Mouse (Mus musculus) G1E (cell line): ENCODE results near the gene Unc13b. TPM values are rescaled to one million over a fixed set of nuclear protein-coding genes. Genes with fewer than 3 reads are reported as not detected.
"Not testable (repeated sequence)": the region's sequence is repeated elsewhere in the genome, so short reads cannot be mapped to it uniquely, and the experiment has no call there.

Source experiments
- ATAC-seq: 2 replicates; pipeline ENCODE4 v1.8.0; 2016; ENCODE audit warnings: mild to moderate bottlenecking; ENCODE audit not compliant: insufficient number of reproducible peaks, poor library complexity, low FRiP score, severe bottlenecking; ENCODE audit errors: extremely low read depth
- DNase-seq: peaks from one replicate; pipeline ENCODE4 v3.0.0; 2012; ENCODE audit warnings: low spot score
- H3K27me3 ChIP-seq: 2 replicates; pipeline ENCODE4 v1.6.1; 2012; ENCODE audit warnings: mild to moderate bottlenecking, low read length, inconsistent platforms; ENCODE audit not compliant: insufficient read depth
- H3K36me3 ChIP-seq: replicated peaks from 2 replicates; pipeline ENCODE3; 2012; ENCODE audit warnings: mild to moderate bottlenecking, inconsistent platforms
- H3K4me1 ChIP-seq: 2 replicates; pipeline ENCODE4 v1.6.1; 2012; ENCODE audit warnings: low read depth, low read length, inconsistent platforms, mixed read lengths; ENCODE audit not compliant: insufficient read depth
- H3K4me3 ChIP-seq: 2 replicates; pipeline ENCODE4 v1.5.1; 2012; ENCODE audit warnings: low read depth, mild to moderate bottlenecking, inconsistent platforms, low read length, moderate library complexity, mixed read lengths
- H3K9me3 ChIP-seq: replicated peaks from 2 replicates; pipeline ENCODE4 v1.6.1; 2012; ENCODE audit warnings: inconsistent platforms
- CTCF ChIP-seq: IDR thresholded peaks from 2 replicates; pipeline ENCODE4 v1.5.1; 2012; ENCODE audit warnings: low read depth, low read length, inconsistent platforms, mixed read lengths
- GATA1 ChIP-seq: IDR thresholded peaks from 2 replicates; pipeline ENCODE4 v1.6.1; 2012; ENCODE audit warnings: borderline replicate concordance, low read length, inconsistent platforms, mixed read lengths
- GATA2 ChIP-seq: IDR thresholded peaks from 2 replicates; pipeline ENCODE4 v1.6.1; 2012; ENCODE audit warnings: low read depth, low read length, inconsistent platforms, borderline replicate concordance
- POLR2AphosphoS5 ChIP-seq: IDR thresholded peaks from 2 replicates; pipeline ENCODE4 v1.6.1; 2012; ENCODE audit warnings: low read depth, low read length, inconsistent platforms; ENCODE audit not compliant: insufficient replicate concordance
- TAL1 ChIP-seq: conservative IDR thresholded peaks from 2 replicates; pipeline ENCODE4 v1.6.1; 2012; ENCODE audit warnings: low read depth, low read length, inconsistent platforms, mixed read lengths
- polyA plus RNA-seq: library from polyadenylated mRNA; stranded (reverse); fragments of >175 nt; gene quantifications from 2 replicates; pipeline ENCODE4 v1.2.3, GENCODE M21; 2012
- total RNA-seq, 2 experiments: library from RNA; stranded (forward) in 1 of 2; stranded (reverse) in 1 of 2; fragments of 200-1000 nt in 1 of 2; fragments of >200 nt in 1 of 2; fragmentation: Nextera tagmentation in 1 of 2; gene quantifications; 2 replicates each; pipeline ENCODE4 v1.2.3; 2014 to 2017

The Unc13b gene
- total and polyA plus RNA-seq, 3 experiments = 0.36 to 5.5 (median 3.9) TPM

GRCm38 (mm10) chr4:43113491-43113890, 54.7 kb downstream of the Unc13b start:
- TF ChIP-seq CTCF = no peak
- TF ChIP-seq TAL1 = no peak
- no peak for TF ChIP-seq GATA2
- TF ChIP-seq POLR2AphosphoS5 = no peak
- Histone ChIP-seq H3K4me1 (peaks cover 38% of the 10 kb centered on the region), H3K9me3 (no peaks in the 10 kb centered on the region), H3K27me3 (no peaks in the 10 kb centered on the region), H3K36me3 (no peaks in the 10 kb centered on the region), H3K4me3 (no peak overlapping the region)
- DNase-seq = no peak
- no peak for ATAC-seq

DNA sequence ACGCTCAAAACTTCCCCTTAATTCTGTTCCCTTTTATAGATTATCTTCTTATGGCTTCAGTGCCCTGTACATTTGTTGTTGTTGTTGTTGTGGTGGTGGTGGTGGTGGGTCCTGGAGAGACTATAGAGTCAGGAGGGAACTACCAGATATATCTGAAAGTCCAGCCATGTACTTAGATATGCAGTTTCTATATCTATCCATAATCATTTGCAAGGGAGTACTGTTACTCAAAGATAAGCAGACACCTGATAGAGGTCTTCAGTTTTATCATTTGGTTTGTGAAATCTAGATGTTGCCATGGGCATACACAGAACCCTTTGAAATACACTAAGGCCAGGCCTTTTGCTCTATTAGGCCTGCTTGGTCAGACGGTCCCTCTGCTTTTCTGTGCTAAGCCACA, 55.8 kb downstream of the Unc13b start:
- Histone ChIP-seq H3K27me3 (no peaks in the 10 kb centered on the region), H3K9me3 (no peaks in the 10 kb centered on the region), H3K36me3 (no peaks in the 10 kb centered on the region), H3K4me1 (peaks cover 38% of the 10 kb centered on the region), H3K4me3 (no peak overlapping the region)
- DNase-seq = no peak
- peak; percentile 78 for ATAC-seq
- TF ChIP-seq POLR2AphosphoS5 = no peak
- peak; percentile 72 for TF ChIP-seq TAL1
- TF ChIP-seq GATA1 = no peak
- TF ChIP-seq CTCF = no peak
- no peak for TF ChIP-seq GATA2

DNA sequence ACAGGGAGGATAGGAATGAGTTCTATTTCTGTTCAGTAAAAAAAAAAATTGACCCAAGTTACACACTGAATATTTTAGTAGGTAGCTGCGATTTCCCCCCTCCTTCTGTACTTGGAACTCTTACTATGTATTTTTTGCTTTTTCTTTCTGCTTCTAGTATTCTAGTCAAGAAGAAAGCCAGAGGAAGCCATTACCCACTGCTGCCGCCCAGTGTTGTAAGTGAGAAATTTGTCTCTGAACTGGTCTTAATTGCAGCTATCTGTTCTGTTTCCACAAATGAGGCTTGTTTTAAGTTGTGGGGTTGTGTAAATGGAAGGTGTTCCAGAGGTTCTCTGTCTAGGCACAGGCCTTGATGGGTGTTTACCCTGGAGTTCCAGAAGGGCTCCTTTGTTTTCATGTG, 56.2 kb downstream of the Unc13b start:
- H3K4me1 ChIP-seq = peaks cover 38% of the 10 kb centered on the region
- H3K27me3 ChIP-seq = no peaks in the 10 kb centered on the region
- no peak for ATAC-seq
- DNase-seq = no peak
- H3K36me3 ChIP-seq = no peaks in the 10 kb centered on the region
- no peak overlapping the region for H3K4me3 ChIP-seq
- no peaks in the 10 kb centered on the region for H3K9me3 ChIP-seq
- TF ChIP-seq GATA1 = no peak
- TF ChIP-seq POLR2AphosphoS5 = no peak
- TF ChIP-seq CTCF = no peak
- TF ChIP-seq GATA2 = no peak
- no peak for TF ChIP-seq TAL1

DNA sequence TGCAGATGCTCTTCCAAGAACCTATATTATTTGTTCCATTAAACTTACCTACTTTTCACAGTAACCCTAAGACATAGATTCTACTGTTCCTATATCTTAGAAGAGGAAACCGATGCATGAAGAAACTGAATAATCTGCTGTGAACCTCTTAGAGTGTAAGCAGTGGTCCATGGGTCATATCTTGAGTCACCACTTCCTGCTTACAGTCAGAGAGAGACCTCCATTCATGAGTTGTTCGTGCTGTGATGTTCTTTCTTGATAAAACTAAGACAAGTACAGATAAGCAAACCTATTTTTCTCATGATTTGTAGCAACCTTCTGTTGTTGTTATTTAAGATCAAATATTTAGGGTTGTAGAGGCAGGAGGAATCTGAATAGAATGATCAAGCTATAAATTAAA, 57.5 kb downstream of the Unc13b start:
- Histone ChIP-seq H3K36me3 (no peaks in the 10 kb centered on the region), H3K27me3 (peaks cover 4% of the 10 kb centered on the region; the same call in 1 of the 2 replicates), H3K4me3 (no peak overlapping the region), H3K4me1 (peaks cover 38% of the 10 kb centered on the region), H3K9me3 (no peaks in the 10 kb centered on the region)
- DNase-seq (no peak), ATAC-seq (peak; percentile 47; the same call in 1 of the 2 replicates)
- TF ChIP-seq CTCF (no peak), GATA2 (no peak), GATA1 (no peak), TAL1 (no peak), POLR2AphosphoS5 (no peak)

DNA sequence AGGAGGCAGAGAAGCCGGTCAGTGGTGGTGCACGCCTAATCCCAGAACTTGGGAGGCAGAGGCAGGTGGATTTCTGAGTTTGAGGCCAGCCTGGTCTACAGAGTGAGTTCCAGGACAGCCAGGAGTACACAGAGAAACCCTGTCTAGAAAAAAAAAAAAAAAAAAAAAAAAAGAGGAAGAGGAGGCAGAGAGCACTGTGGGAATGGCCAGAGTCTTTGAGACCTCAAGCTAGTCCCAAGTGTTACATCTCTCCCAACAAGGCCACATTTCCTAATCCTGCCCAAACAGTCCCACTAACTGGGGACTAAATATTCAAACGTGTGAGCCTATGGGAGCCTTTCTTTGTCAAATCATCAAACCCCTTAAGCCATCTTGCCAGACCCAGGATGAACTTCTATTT, 71.0 kb downstream of the Unc13b start:
- Histone ChIP-seq H3K4me3 (no peak overlapping the region), H3K36me3 (no peaks in the 10 kb centered on the region), H3K27me3 (no peaks in the 10 kb centered on the region), H3K9me3 (no peaks in the 10 kb centered on the region), H3K4me1 (no peaks in the 10 kb centered on the region)
- ATAC-seq (no peak), DNase-seq (no peak)
- TF ChIP-seq POLR2AphosphoS5 = no peak
- no peak for TF ChIP-seq GATA1
- TF ChIP-seq TAL1 = no peak
- no peak for TF ChIP-seq GATA2
- no peak for TF ChIP-seq CTCF

DNA sequence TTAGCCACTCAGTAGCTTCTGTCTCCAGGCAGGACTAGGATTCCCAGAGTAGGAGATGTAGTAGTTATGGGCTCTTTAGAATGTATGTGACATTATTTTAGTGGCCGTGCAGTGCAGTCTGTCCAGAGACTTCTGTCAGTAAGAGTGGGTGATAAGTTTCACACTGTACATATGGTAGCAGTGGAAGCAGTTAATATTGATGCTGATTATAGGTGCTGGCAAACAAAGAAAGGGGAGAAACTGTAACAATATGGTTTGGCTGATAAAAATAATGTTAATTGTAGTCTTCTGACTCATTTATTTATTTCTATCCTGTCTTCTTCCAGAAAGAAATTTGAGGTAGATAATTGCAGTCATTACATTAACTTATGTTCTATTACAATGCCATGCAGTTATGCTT, 83.9 kb downstream of the Unc13b start:
- no peak overlapping the region for H3K4me3 ChIP-seq
- no peak for ATAC-seq
- no peak for DNase-seq
- peaks cover 8% of the 10 kb centered on the region for H3K27me3 ChIP-seq
- no peaks in the 10 kb centered on the region for H3K36me3 ChIP-seq
- H3K4me1 ChIP-seq = no peaks in the 10 kb centered on the region
- H3K9me3 ChIP-seq = no peaks in the 10 kb centered on the region
- no peak for TF ChIP-seq GATA2
- no peak for TF ChIP-seq POLR2AphosphoS5
- no peak for TF ChIP-seq CTCF
- no peak for TF ChIP-seq TAL1
- no peak for TF ChIP-seq GATA1

DNA sequence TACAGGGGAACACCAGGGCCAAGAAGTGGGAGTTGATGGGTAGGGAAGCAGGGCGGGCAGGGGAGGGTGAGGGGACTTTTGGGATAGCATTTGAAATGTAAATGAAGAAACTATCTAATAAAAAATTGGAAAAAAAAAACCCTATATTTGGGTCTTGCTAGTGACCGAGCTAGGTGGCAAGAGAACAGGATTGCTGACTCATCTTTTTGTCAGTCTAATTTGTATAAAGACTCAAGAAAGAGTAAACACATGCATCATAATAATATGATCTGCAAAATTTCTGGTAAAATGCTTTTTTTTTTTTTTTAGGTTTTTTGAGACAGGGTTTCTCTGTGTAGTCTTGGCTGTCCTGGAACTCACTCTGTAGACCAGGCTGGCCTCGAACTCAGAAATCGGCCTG, 93.7 kb downstream of the Unc13b start:
- H3K4me3 ChIP-seq, H3K36me3 ChIP-seq, ATAC-seq, H3K9me3 ChIP-seq, H3K4me1 ChIP-seq, H3K27me3 ChIP-seq, DNase-seq: not testable (repeated sequence)
